ENCODE assay signal across 14 mouse cellular contexts in genomic region chr10:119368566-119368965, GRCm38 (mm10).
"Had no signal": no experiment of that assay in that cellular context is flagged by ENCODE, and none has a peak within 500 bp of the region (broad histone marks: within the 10 kb centered on the region; RNA-seq: fewer than 3 reads in every experiment).

No protein-coding gene starts in this region.

- ATAC-seq: liver, embryonic 12.5 days; midbrain, embryonic 15.5 days had no signal

- H3K4me1 ChIP-seq: liver, embryonic 12.5 days; megakaryocyte, embryonic 14.5 days; midbrain, embryonic 15.5 days; stomach, embryonic 15.5 days had no signal

- DNase-seq: layer of hippocampus, adult 9-11 months; layer of hippocampus, postnatal 36 days; lung, postnatal 10 days; lung, postnatal 4 days; right cerebral cortex, postnatal 14 days; thymus, adult 2 months; thymus, postnatal 25 days had no signal

- H3K27me3 ChIP-seq: limb, embryonic 13.5 days; liver, embryonic 12.5 days; megakaryocyte, embryonic 14.5 days; midbrain, embryonic 15.5 days; stomach, embryonic 15.5 days had no signal

- H3K9ac ChIP-seq: limb, embryonic 13.5 days; liver, embryonic 12.5 days; lung, embryonic 14.5 days; midbrain, embryonic 15.5 days; stomach, embryonic 15.5 days had no signal

- H3K4me3 ChIP-seq: limb, embryonic 13.5 days; liver, embryonic 12.5 days; megakaryocyte, embryonic 14.5 days; midbrain, embryonic 15.5 days; stomach, embryonic 15.5 days had no signal

- H3K36me3 ChIP-seq: limb, embryonic 13.5 days; liver, embryonic 12.5 days; midbrain, embryonic 15.5 days; stomach, embryonic 15.5 days had no signal

- H3K27ac ChIP-seq: kidney, postnatal 0 days; limb, embryonic 13.5 days; liver, embryonic 12.5 days; midbrain, embryonic 15.5 days; stomach, embryonic 15.5 days had no signal
